In genomic region chr16:12307318-12307965, GRCm38 (mm10) we compare ENCODE assay signal across 19 mouse cellular contexts.
DNase-seq lines count a peak whose midpoint lies in the region; ATAC-seq and TF ChIP-seq lines count a peak whose summit lies in the region.
"Had no signal": no experiment of that assay in that cellular context is flagged by ENCODE, and none has a peak within 500 bp of the region (broad histone marks: within the 10 kb centered on the region; RNA-seq: fewer than 3 reads in every experiment).

No protein-coding gene starts in this region.

- H3K4me3 ChIP-seq in CH12.LX (replicated peaks in 1 of 3; ENCODE audit: low read depth in 2 of 3, low read length in 2 of 3, poor library complexity in 1 of 3): no peak overlapping the region
- H3K4me3 ChIP-seq in liver, embryonic 14.5 days (ENCODE audit: insufficient read depth in 1 of 2, low read depth in 2 of 2, low read length in 2 of 2): no peak overlapping the region
- H3K4me3 ChIP-seq: forebrain, embryonic 15.5 days; neural tube, embryonic 12.5 days had no signal

- no peaks in the 10 kb centered on the region for H3K9me3 ChIP-seq in CH12.LX (replicated peaks; ENCODE audit: low read length)
- H3K9me3 ChIP-seq in liver, embryonic 14.5 days (ENCODE audit: control insufficient read depth, low read length): no peaks in the 10 kb centered on the region
- H3K9me3 ChIP-seq: forebrain, embryonic 15.5 days; neural tube, embryonic 12.5 days had no signal

- H3K9ac ChIP-seq in CH12.LX (ENCODE audit: insufficient read depth, low read depth): no peak overlapping the region
- no peak overlapping the region for H3K9ac ChIP-seq in liver, embryonic 14.5 days (replicated peaks)
- H3K9ac ChIP-seq: forebrain, embryonic 15.5 days; neural tube, embryonic 12.5 days had no signal

- H3K27me3 ChIP-seq in CH12.LX (replicated peaks): peaks cover 37% of the 10 kb centered on the region
- H3K27me3 ChIP-seq in liver, embryonic 14.5 days (ENCODE audit: control insufficient read depth, insufficient read depth, low read length): no peaks in the 10 kb centered on the region
- H3K27me3 ChIP-seq: forebrain, embryonic 15.5 days; neural tube, embryonic 12.5 days had no signal

- no peaks in the 10 kb centered on the region for H3K36me3 ChIP-seq in CH12.LX (replicated peaks in 1 of 2; ENCODE audit: control insufficient read depth in 1 of 2, insufficient read depth in 1 of 2, low read length in 1 of 2)
- no peaks in the 10 kb centered on the region for H3K36me3 ChIP-seq in liver, embryonic 14.5 days (replicated peaks; ENCODE audit: control insufficient read depth, insufficient read depth, low read depth)
- H3K36me3 ChIP-seq: forebrain, embryonic 15.5 days; neural tube, embryonic 12.5 days had no signal

- ATAC-seq in common myeloid progenitor, adult 5-6 weeks (replicated peaks; ENCODE audit: low read depth, poor library complexity, severe bottlenecking): peak; percentile 98
- peak; percentile 69 for ATAC-seq in liver, embryonic 14.5 days (ENCODE audit: insufficient read depth)
- no peak for ATAC-seq in frontal cortex, adult (ENCODE audit: low TSS enrichment)
- ATAC-seq: forebrain, embryonic 15.5 days; hindbrain, embryonic 16.5 days; intestine, embryonic 16.5 days had no signal

- H3K4me1 ChIP-seq in CH12.LX (ENCODE audit: control insufficient read depth in 1 of 2, insufficient read depth in 2 of 2): peaks cover 0 to 8% of the 10 kb centered on the region in 2 experiments; a peak in 1 of 4 replicates
- peaks cover 4 to 10% of the 10 kb centered on the region in 2 experiments; a peak in 3 of 4 replicates for H3K4me1 ChIP-seq in liver, embryonic 14.5 days (replicated peaks; ENCODE audit: control insufficient read depth in 2 of 2, insufficient read depth in 2 of 2, low read length in 1 of 2)
- H3K4me1 ChIP-seq: forebrain, embryonic 15.5 days; neural tube, embryonic 12.5 days had no signal

- dilution Hi-C loops in CH12.LX (cut with MboI; ENCODE audit: extremely low pct_ligation_motif_present, extremely low pct_unique_long_range_greater_than_20kb, low sequenced_read_pairs): no loop called here

- no peak overlapping the region for H3K27ac ChIP-seq in CH12.LX (ENCODE audit: insufficient read depth, low read depth)
- no peak overlapping the region for H3K27ac ChIP-seq in liver, embryonic 14.5 days
- H3K27ac ChIP-seq: forebrain, embryonic 15.5 days; neural tube, embryonic 12.5 days had no signal

- peak; percentile 28 for DNase-seq in adrenal gland, postnatal 10 days
- no peak for DNase-seq in adrenal gland, adult 18-20 months (ENCODE audit: low spot score in 2 of 2)
- DNase-seq in CH12.LX (ENCODE audit: extremely low read depth): no peak
- peak; percentile 0 to 20 (median 15) for DNase-seq in liver, embryonic 14.5 days (ENCODE audit: low read depth in 3 of 3, low spot score in 3 of 3)
- no peak for DNase-seq in heart, adult 9 months (ENCODE audit: low spot score in 2 of 2)
- DNase-seq in kidney, postnatal 4 days: no peak
- DNase-seq: cerebellum, adult 11 months; cerebellum, postnatal 14 days; embryo, embryonic 11 days; heart, postnatal 36 days; layer of hippocampus, postnatal 36 days; left cerebral cortex, postnatal 4 days; thymus, postnatal 14 days had no signal

- TF ChIP-seq POLR2A in CH12.LX (IDR thresholded peaks at IDR 0.05; ENCODE audit: low read depth, low read length): no peak

- no peak for TF ChIP-seq RAD21 in CH12.LX (IDR thresholded peaks at IDR 0.05; ENCODE audit: low read depth, low read length)

- no peak for TF ChIP-seq EP300 in CH12.LX (IDR thresholded peaks at IDR 0.05; ENCODE audit: low read length)
- TF ChIP-seq EP300 in liver, embryonic 14.5 days (IDR thresholded peaks at IDR 0.05; ENCODE audit: low read depth): peak; percentile 58

- H3K4me2 ChIP-seq in CH12.LX (ENCODE audit: insufficient read depth, low read depth, poor library complexity, severe bottlenecking): peak overlapping the region; percentile 33; the same call in 1 of the 2 replicates
- H3K4me2 ChIP-seq in liver, embryonic 14.5 days (ENCODE audit: low read depth): no peak overlapping the region
- H3K4me2 ChIP-seq: forebrain, embryonic 15.5 days; neural tube, embryonic 12.5 days had no signal

- TF ChIP-seq CTCF in CH12.LX (conservative IDR thresholded peaks at IDR 0.05 in 1 of 2, IDR thresholded peaks at IDR 0.05 in 1 of 2; ENCODE audit: low read depth in 2 of 2, low read length in 2 of 2): no peak
- TF ChIP-seq CTCF in liver, embryonic 14.5 days (IDR thresholded peaks at IDR 0.05; ENCODE audit: low read depth): no peak

- in situ Hi-C loops in CH12.LX (cut with MboI; ENCODE audit: low pct_ligation_motif_present, low pct_unique_long_range_greater_than_20kb, low sequenced_read_pairs): no loop called here

- 19% methylated on average over 3 of the region's 3 CpGs for WGBS in liver, embryonic 14.5 days (ENCODE audit: insufficient replicate concordance)

- no peaks in the 10 kb centered on the region for H3K79me2 ChIP-seq in CH12.LX (replicated peaks; ENCODE audit: control insufficient read depth, extremely low read depth, insufficient read depth, poor library complexity, severe bottlenecking)

TF ChIP-seq in CH12.LX, 34 proteins besides CTCF, POLR2A, EP300 and RAD21:
- TF ChIP-seq TBP (conservative IDR thresholded peaks at IDR 0.05; ENCODE audit: low read depth, low read length): no peak
- TF ChIP-seq MAZ (IDR thresholded peaks at IDR 0.05; ENCODE audit: low read depth, low read length): no peak
- no peak for TF ChIP-seq MXI1 (IDR thresholded peaks at IDR 0.05; ENCODE audit: low read depth, low read length)
- TF ChIP-seq MYC (IDR thresholded peaks at IDR 0.05; ENCODE audit: low read depth, low read length): no peak
- TF ChIP-seq ELF1 (IDR thresholded peaks at IDR 0.05; ENCODE audit: low read depth, low read length): no peak
- no peak for TF ChIP-seq ZMIZ1 (IDR thresholded peaks at IDR 0.05; ENCODE audit: low read depth, low read length)
- TF ChIP-seq POLR2AphosphoS2 (IDR thresholded peaks at IDR 0.05; ENCODE audit: low read depth, low read length): no peak
- TF ChIP-seq TCF12 (IDR thresholded peaks at IDR 0.05; ENCODE audit: low read depth, low read length): no peak
- no peak for TF ChIP-seq MAFK (IDR thresholded peaks at IDR 0.05; ENCODE audit: insufficient replicate concordance, low read length)
- no peak for TF ChIP-seq NELFE (IDR thresholded peaks at IDR 0.05; ENCODE audit: low read depth, low read length)
TF ChIP-seq in CH12.LX: peak in this region for 0.

Comparison
In these comparisons a context has a peak if more than half of its experiments do, and no peak if none do; other contexts are left out.
1. DNase-seq: peak in adrenal gland, postnatal 10 days (single experiment) and liver, embryonic 14.5 days (3 of 3); none in adrenal gland, adult 18-20 months (0 of 2), CH12.LX (single experiment), heart, adult 9 months (0 of 2) and kidney, postnatal 4 days (0 of 2).